Mouse (Mus musculus) MEL-GATA-1-ER (cell line): ENCODE data around the gene Eif2b5.
A peak's percentile ranks its signal among the peaks of the same experiment; 100 is the strongest.

Experiments
- DNase-seq: peaks from one replicate; pipeline ENCODE4 v3.0.0-alpha.2; 2012; ENCODE audit warnings: low read depth; ENCODE audit errors: extremely low read depth

The Eif2b5 gene

DNA sequence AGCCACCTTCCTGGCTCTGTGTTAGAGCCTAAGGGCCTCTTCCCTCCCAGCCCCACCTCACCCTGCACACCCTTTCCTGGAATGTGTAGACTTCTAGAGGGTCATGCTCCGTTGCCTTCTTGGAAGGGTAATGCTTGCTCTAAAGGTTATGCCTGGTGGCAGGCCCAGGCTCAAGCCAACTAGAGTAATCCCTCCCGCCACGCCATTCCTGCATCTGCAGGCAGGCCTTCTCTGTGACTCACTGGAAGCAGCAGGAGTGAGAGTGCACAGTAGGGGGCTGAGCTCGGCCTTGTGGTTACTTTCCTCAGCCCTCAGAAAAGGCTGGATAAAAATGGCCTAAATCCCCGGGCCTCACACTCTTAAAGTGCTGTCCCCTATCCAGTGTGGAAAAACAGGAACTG lies 38.5 kb downstream of the Eif2b5 start:
- DNase-seq, result no peak

- DNase-seq, result no peak
These were observed 39.1 kb downstream of the Eif2b5 start for GRCm38 (mm10) chr16:20537601-20538320.

- peak; percentile 73 for DNase-seq
These were observed 41.0 kb downstream of the Eif2b5 start for GRCm38 (mm10) chr16:20539649-20540048.

GRCm38 (mm10) chr16:20540438-20540837 lies 41.8 kb downstream of the Eif2b5 start:
- no peak for DNase-seq

GRCm38 (mm10) chr16:20545696-20546095 lies 47.1 kb downstream of the Eif2b5 start:
- no peak for DNase-seq

DNA sequence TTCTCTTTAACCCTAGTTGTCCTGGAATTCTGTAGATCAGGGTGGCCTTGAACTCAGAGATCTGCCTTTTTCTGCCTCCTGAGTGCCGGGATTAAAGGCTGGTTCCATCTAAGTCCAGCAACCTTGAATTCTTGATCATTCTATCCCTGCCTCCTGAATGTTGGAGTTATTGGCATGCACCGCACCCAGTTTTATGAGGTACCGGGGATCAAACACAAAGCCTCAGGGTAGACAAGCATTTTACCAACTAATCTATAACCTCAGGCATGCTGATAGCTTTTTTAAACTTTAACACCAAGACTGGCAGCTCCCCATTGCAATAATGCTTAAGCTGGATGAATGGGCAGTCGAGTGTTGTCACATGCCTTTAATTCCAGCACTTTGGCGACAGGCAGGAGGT lies 48.8 kb downstream of the Eif2b5 start:
- no peak for DNase-seq

DNA sequence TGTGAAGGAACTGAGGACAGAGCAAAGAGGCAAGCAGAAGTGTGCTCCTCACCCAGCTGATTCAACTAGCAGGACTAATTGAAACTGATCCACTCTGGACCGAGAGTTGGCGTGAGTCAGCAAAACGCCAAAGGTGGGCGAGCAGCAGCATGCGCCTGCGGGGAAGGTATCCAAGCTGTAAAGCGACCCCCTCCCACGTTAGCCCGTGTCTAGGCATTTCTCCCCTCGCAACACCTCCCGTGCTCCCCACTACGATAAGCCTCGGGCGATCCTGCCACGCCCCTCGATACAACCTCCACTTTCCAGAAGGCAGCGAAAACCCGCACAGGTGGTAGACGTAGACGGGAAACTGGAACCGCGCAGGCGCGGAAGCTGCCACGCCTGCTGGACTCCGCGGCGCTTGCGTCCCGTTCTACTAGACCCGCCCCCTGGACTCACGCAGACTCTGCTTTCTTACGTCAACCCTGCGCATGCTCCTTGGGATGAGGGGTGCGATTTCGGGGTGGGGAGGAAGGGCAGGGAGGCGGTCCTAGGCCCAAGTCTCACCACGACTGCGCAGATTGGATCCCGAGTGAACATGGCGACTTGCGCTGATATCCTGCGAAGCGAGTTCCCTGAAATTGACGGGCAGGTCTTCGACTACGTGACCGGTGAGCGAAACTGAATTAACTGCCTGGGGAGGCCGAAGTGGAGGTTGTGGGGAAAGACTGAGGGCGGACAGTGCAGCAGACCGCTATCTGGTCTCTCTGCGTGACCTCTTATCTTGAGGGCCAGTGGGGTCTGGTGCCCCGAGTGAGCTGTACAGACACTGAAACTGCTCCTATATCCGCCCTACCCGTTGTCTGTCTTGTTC lies 49.7 kb downstream of the Eif2b5 start, which contains the start of gene Abcf3:
TSS of gene Abcf3 (plus strand) at position 482 of the 853 bp plus-strand sequence.
- DNase-seq, result peak; percentile 96

GRCm38 (mm10) chr16:20549161-20549560 lies 50.5 kb downstream of the Eif2b5 start:
- no peak for DNase-seq

DNA sequence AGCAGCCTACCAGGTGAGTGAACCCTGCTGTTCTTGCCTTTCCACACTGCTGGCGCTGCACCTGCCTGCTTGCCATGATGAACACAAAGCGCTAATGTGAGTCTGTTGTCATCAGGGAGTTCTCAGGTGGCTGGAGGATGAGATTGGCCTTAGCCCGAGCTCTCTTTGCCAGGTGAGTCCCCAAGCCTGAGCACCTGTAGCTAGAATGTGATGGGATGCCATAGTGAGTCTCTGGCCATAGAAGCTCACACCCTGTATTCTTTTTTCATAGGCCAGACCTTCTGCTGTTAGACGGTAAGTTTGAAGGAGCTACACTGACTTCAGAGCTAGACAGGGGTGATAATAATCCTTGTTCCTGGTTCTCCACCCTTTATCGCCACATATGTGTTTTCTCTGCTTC lies 53.1 kb downstream of the Eif2b5 start:
- no peak for DNase-seq

GRCm38 (mm10) chr16:20552594-20552993 lies 54.0 kb downstream of the Eif2b5 start:
- DNase-seq, result no peak

- no peak for DNase-seq
These were observed 56.4 kb downstream of the Eif2b5 start for GRCm38 (mm10) chr16:20555000-20555399.

DNA sequence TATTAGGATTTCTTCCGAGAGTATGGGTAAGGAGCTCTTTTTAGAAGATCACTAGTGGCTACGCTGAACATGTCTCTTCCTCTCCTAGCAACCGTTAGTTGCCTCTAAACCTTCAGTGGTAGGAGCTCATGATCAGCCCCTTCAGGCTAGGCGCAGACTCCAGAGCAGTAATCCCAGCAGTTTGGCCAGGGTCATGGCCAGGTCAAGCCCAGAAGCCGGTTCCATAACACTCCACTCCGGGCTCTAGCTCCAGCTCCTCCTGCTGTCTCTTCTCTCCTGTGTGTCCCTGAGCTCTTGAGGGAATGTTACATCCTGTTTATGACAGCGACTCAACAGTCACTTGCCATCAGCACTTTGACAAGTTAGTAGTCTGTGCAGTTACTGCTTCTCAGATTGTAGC lies 58.8 kb downstream of the Eif2b5 start:
- DNase-seq, result no peak
